Mouse (Mus musculus) adrenal gland, adult 10 weeks (tissue): ENCODE data around the gene Gm44965. TPM values are rescaled to one million over a fixed set of nuclear protein-coding genes. Genes with fewer than 3 reads are reported as not detected.

Source experiments
- polyA plus RNA-seq: library from polyadenylated mRNA; stranded (reverse); fragments of 350-450 nt; fragmentation: Illumina TruSeq; extraction: RNeasy Lipid Tissue Mini Kit (QIAGEN cat#74804); gene quantifications from one replicate; pipeline ENCODE4 v1.2.3, GENCODE M21; 2014; ENCODE audit warnings: low read depth, low replicate concordance

Gm44965 gene
- polyA plus RNA-seq = not detected

GRCm38 (mm10) chr6:48593158-48594042 lies at the start of gene Gm44965, which contains the start of gene Repin1:
Gene Gm44965, plus strand, starts transcription at chr6:48593941.
Gene Repin1, plus strand, starts transcription at chr6:48593883.

GRCm38 (mm10) chr6:48554280-48555103 lies 39.2 kb upstream of the Gm44965 start, which contains the start of gene Lrrc61:
Gene Lrrc61, plus strand, starts transcription at chr6:48554796.

DNA sequence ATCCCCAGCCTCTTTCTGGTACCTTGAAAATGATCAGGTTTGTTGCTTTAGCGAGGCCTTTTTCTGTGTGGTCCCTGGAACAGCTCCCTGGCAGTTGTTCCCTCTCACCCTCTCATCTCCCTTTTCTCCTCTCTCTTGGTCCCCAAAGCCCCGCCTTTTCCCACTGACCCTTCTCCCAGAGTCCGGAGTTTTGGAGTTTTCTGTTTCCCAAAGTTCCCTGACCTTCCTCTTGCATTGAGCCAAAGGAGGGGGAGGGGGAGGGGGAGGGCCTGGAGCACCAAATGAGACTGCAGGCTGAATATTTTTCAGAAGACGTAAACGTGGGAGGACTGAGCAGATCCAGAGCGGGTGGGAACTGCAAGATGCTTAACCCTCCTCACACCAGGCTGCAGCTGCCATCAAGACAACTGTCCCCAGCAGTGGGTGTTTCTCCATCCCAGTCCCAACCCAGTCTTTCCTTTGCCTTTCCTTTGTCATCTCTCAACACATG lies 21.1 kb upstream of the Gm44965 start, which contains the start of gene Rarres2:
TSS of gene Rarres2 (minus strand) at position 218 of the 490 bp plus-strand sequence.

GRCm38 (mm10) chr6:48589194-48589750 lies 4.5 kb upstream of the Gm44965 start, which contains the start of gene Gm45021:
Gene Gm45021, plus strand, starts transcription at chr6:48589610.

GRCm38 (mm10) chr6:48601271-48602079 lies 7.7 kb downstream of the Gm44965 start, which contains the start of gene Zfp775:
Gene Zfp775, plus strand, starts transcription at chr6:48602063.

GRCm38 (mm10) chr6:48626464-48626863 lies 32.7 kb downstream of the Gm44965 start, which contains the start of gene AI854703:
Gene AI854703, plus strand, starts transcription at chr6:48626764.

GRCm38 (mm10) chr6:48646995-48647394 lies 53.3 kb downstream of the Gm44965 start, which contains the start of gene Gimap8:
Gene Gimap8, plus strand, starts transcription at chr6:48647234.

Other genes with a start within 250 kb of the Gm44965 start
- gene Krba1, start 198.4 kb upstream of the Gm44965 start, polyA plus RNA-seq = 9.7 TPM
- gene Zfp467, start 148.1 kb upstream of the Gm44965 start, polyA plus RNA-seq = 14.9 TPM
- not detected for gene Sspo, start 145.7 kb upstream of the Gm44965 start, polyA plus RNA-seq
- gene Atp6v0e2, start 56.3 kb upstream of the Gm44965 start, polyA plus RNA-seq = 55.5 TPM
- 8.5 TPM for gene Lrrc61, start 39.1 kb upstream of the Gm44965 start, polyA plus RNA-seq
- 7.2 TPM for gene Rarres2, start 21.2 kb upstream of the Gm44965 start, polyA plus RNA-seq
- not detected for gene Gm45021, start 4.3 kb upstream of the Gm44965 start, polyA plus RNA-seq
- gene Repin1, start 58 bp upstream of the Gm44965 start, polyA plus RNA-seq = 12.8 TPM
- gene Zfp775, start 8.1 kb downstream of the Gm44965 start, polyA plus RNA-seq = 0.12 TPM
- 0.35 TPM for gene AI854703, start 32.8 kb downstream of the Gm44965 start, polyA plus RNA-seq
- 33.4 TPM for gene Gimap8, start 53.3 kb downstream of the Gm44965 start, polyA plus RNA-seq
- gene Gimap9, start 82.2 kb downstream of the Gm44965 start, polyA plus RNA-seq = 18.7 TPM
- 218 TPM for gene Gimap4, start 90.6 kb downstream of the Gm44965 start, polyA plus RNA-seq
- gene Gimap6, start 114.3 kb downstream of the Gm44965 start, polyA plus RNA-seq = 106 TPM
- gene Gm28053, start 124.7 kb downstream of the Gm44965 start, polyA plus RNA-seq = 4.4 TPM
- not detected for gene Gimap7, start 124.7 kb downstream of the Gm44965 start, polyA plus RNA-seq
- 2.8 TPM for gene Gimap1, start 145.1 kb downstream of the Gm44965 start, polyA plus RNA-seq
- gene Gimap5, start 152.3 kb downstream of the Gm44965 start, polyA plus RNA-seq = 10.3 TPM
- 1.2 TPM for gene Gimap3, start 176.9 kb downstream of the Gm44965 start, polyA plus RNA-seq
- 200 TPM for gene Tmem176a, start 247.0 kb downstream of the Gm44965 start, polyA plus RNA-seq
- 47.6 TPM for gene Tmem176b, start 247.6 kb downstream of the Gm44965 start, polyA plus RNA-seq